Mouse (Mus musculus): ENCODE data around the gene Capn9.

Gene Capn9

GRCm38 (mm10) chr8:124635247-124635502 is 59.3 kb downstream of the Capn9 start:
- no peak for DNase-seq (ENCODE audit: extremely low spot score, low spot score)

GRCm38 (mm10) chr8:124641599-124641998 is 65.7 kb downstream of the Capn9 start:
- DNase-seq (ENCODE audit: extremely low spot score, low spot score) = no peak

- DNase-seq (ENCODE audit: extremely low spot score, low spot score) = no peak
Measured at GRCm38 (mm10) chr8:124643540-124644339, 67.8 kb downstream of the Capn9 start.

- DNase-seq (ENCODE audit: extremely low spot score, low spot score) = no peak
Measured at GRCm38 (mm10) chr8:124648311-124648710, 72.4 kb downstream of the Capn9 start.

GRCm38 (mm10) chr8:124651776-124652175 is 75.9 kb downstream of the Capn9 start:
- DNase-seq (ENCODE audit: extremely low spot score, low spot score) = no peak

- peak; percentile 15 for DNase-seq (ENCODE audit: extremely low spot score, low spot score)
Measured at GRCm38 (mm10) chr8:124652546-124652945, 76.6 kb downstream of the Capn9 start.

GRCm38 (mm10) chr8:124653568-124654475 is 77.9 kb downstream of the Capn9 start:
- no peak for DNase-seq (ENCODE audit: extremely low spot score, low spot score)

GRCm38 (mm10) chr8:124657961-124658360 is 82.0 kb downstream of the Capn9 start:
- DNase-seq (ENCODE audit: extremely low spot score, low spot score) = no peak

- no peak for DNase-seq (ENCODE audit: extremely low spot score, low spot score)
Measured at GRCm38 (mm10) chr8:124658415-124658814, 82.5 kb downstream of the Capn9 start.

GRCm38 (mm10) chr8:124661781-124662180 is 85.9 kb downstream of the Capn9 start:
- DNase-seq (ENCODE audit: extremely low spot score, low spot score) = no peak

GRCm38 (mm10) chr8:124662446-124663111 is 86.7 kb downstream of the Capn9 start:
- DNase-seq (ENCODE audit: extremely low spot score, low spot score) = no peak

GRCm38 (mm10) chr8:124663112-124663873 is 87.4 kb downstream of the Capn9 start, which contains the start of gene 2310022B05Rik:
TSS of gene 2310022B05Rik (minus strand) at chr8:124663369.
- DNase-seq (ENCODE audit: extremely low spot score, low spot score) = peak; percentile 96

GRCm38 (mm10) chr8:124663874-124664230 is 87.9 kb downstream of the Capn9 start:
- no peak for DNase-seq (ENCODE audit: extremely low spot score, low spot score)

GRCm38 (mm10) chr8:124664414-124664813 is 88.5 kb downstream of the Capn9 start:
- no peak for DNase-seq (ENCODE audit: extremely low spot score, low spot score)

Measured in neural tube, embryonic 10.5 days (tissue).